Mouse (Mus musculus): ENCODE measurements around the gene Trmt1.

Trmt1 gene

GRCm38 (mm10) chr8:84709931-84710330, 23.8 kb downstream of the Trmt1 start:
- peak; percentile 72 for DNase-seq (ENCODE audit: low spot score)

GRCm38 (mm10) chr8:84711312-84711711, 25.2 kb downstream of the Trmt1 start:
- DNase-seq (ENCODE audit: low spot score): no peak

GRCm38 (mm10) chr8:84711933-84712758, 26.0 kb downstream of the Trmt1 start:
- DNase-seq (ENCODE audit: low spot score): peak; percentile 72

GRCm38 (mm10) chr8:84712759-84713120, 26.6 kb downstream of the Trmt1 start:
- DNase-seq (ENCODE audit: low spot score): no peak

- no peak for DNase-seq (ENCODE audit: low spot score)
These were observed 27.3 kb downstream of the Trmt1 start for GRCm38 (mm10) chr8:84713381-84713780.

- DNase-seq (ENCODE audit: low spot score): no peak
These were observed 28.1 kb downstream of the Trmt1 start for GRCm38 (mm10) chr8:84714161-84714560.

GRCm38 (mm10) chr8:84715893-84716468, 29.9 kb downstream of the Trmt1 start:
- no peak for DNase-seq (ENCODE audit: low spot score)

- no peak for DNase-seq (ENCODE audit: low spot score)
These were observed 30.7 kb downstream of the Trmt1 start for GRCm38 (mm10) chr8:84716790-84717189.

- DNase-seq (ENCODE audit: low spot score): no peak
These were observed 32.4 kb downstream of the Trmt1 start for GRCm38 (mm10) chr8:84718476-84718875.

- DNase-seq (ENCODE audit: low spot score): no peak
These were observed 33.0 kb downstream of the Trmt1 start for GRCm38 (mm10) chr8:84718959-84719690.

GRCm38 (mm10) chr8:84722530-84722849, 36.4 kb downstream of the Trmt1 start:
- DNase-seq (ENCODE audit: low spot score): no peak

GRCm38 (mm10) chr8:84722850-84723570, 36.9 kb downstream of the Trmt1 start, which contains the start of gene G430095P16Rik:
Gene G430095P16Rik (plus strand): TSS chr8:84723007.
- DNase-seq (ENCODE audit: low spot score): peak; percentile 82

GRCm38 (mm10) chr8:84723571-84723900, 37.4 kb downstream of the Trmt1 start:
- no peak for DNase-seq (ENCODE audit: low spot score)

- no peak for DNase-seq (ENCODE audit: low spot score)
These were observed 38.6 kb downstream of the Trmt1 start for GRCm38 (mm10) chr8:84724683-84725082.

GRCm38 (mm10) chr8:84725246-84725940, 39.3 kb downstream of the Trmt1 start:
- no peak for DNase-seq (ENCODE audit: low spot score)

- DNase-seq (ENCODE audit: low spot score): peak; percentile 90
These were observed 39.8 kb downstream of the Trmt1 start for GRCm38 (mm10) chr8:84725941-84726259.

- DNase-seq (ENCODE audit: low spot score): no peak
These were observed 42.4 kb downstream of the Trmt1 start for GRCm38 (mm10) chr8:84728474-84728873.

GRCm38 (mm10) chr8:84729921-84730362, 43.8 kb downstream of the Trmt1 start:
- no peak for DNase-seq (ENCODE audit: low spot score)

- DNase-seq (ENCODE audit: low spot score): no peak
These were observed 44.6 kb downstream of the Trmt1 start for GRCm38 (mm10) chr8:84730541-84731370.

GRCm38 (mm10) chr8:84731371-84732177, 45.5 kb downstream of the Trmt1 start:
- DNase-seq (ENCODE audit: low spot score): peak; percentile 50
